Mouse (Mus musculus) embryonic facial prominence, embryonic 12.5 days (tissue): ENCODE measurements at regions not wholly inside any gene's neighbourhood (a gene's known extent, or its start where the extent isn't known, plus 50 kb on each side); places are given as distances from the start of the nearest gene placed in this dataset.

Experiments used
- ATAC-seq: fragments of 200-750 bp; cut with Nextera tagmentation; 2 replicates; pipeline ENCODE4 v1.8.0; 2017; ENCODE audit not compliant: insufficient number of reproducible peaks, insufficient read depth, low FRiP score, low TSS enrichment
- H3K27ac ChIP-seq: fragments of 300-500 bp; sonication (generic); 2 replicates; pipeline ENCODE4 v1.5.1; 2016; ENCODE audit warnings: mild to moderate bottlenecking
- H3K27me3 ChIP-seq: fragments of 300-500 bp; sonication (generic); 2 replicates; pipeline ENCODE4 v1.6.1; 2016; ENCODE audit warnings: mild to moderate bottlenecking, moderate library complexity
- H3K36me3 ChIP-seq: fragments of 300-500 bp; sonication (generic); 2 replicates; pipeline ENCODE4 v1.6.1; 2016; ENCODE audit warnings: mild to moderate bottlenecking
- H3K4me1 ChIP-seq: fragments of 300-500 bp; sonication (generic); 2 replicates; pipeline ENCODE4 v1.6.1; 2016
- H3K4me2 ChIP-seq: fragments of 300-500 bp; sonication (generic); replicated peaks from 2 replicates; pipeline ENCODE4 v1.6.1; 2016; ENCODE audit warnings: mild to moderate bottlenecking, moderate library complexity
- H3K4me3 ChIP-seq: fragments of 300-500 bp; sonication (generic); 2 replicates; pipeline ENCODE4 v1.5.1; 2016; ENCODE audit warnings: mild to moderate bottlenecking
- H3K9ac ChIP-seq: fragments of 300-500 bp; sonication (generic); 2 replicates; pipeline ENCODE4 v1.6.1; 2016; ENCODE audit warnings: mild to moderate bottlenecking, moderate library complexity
- H3K9me3 ChIP-seq: fragments of 300-500 bp; sonication (generic); 2 replicates; pipeline ENCODE4 v1.6.1; 2016; ENCODE audit warnings: mild to moderate bottlenecking, moderate library complexity
- WGBS: fragments of 180-500 bp; shearing (Covaris S2); methylation state at CpG from one replicate; pipeline ENCODE4 v1.1.7; 2016; 5-methylcytosine and 5-hydroxymethylcytosine counted together

GRCm38 (mm10) chr4:89000200-89000599 is 120.2 kb upstream of the Ifne start:
- H3K4me3 ChIP-seq, result no peak overlapping the region
- no peaks in the 10 kb centered on the region for H3K9me3 ChIP-seq
- H3K27me3 ChIP-seq, result no peaks in the 10 kb centered on the region
- no peak overlapping the region for H3K27ac ChIP-seq
- 77% methylated on average over 6 of the region's 6 CpGs for WGBS
- H3K36me3 ChIP-seq, result no peaks in the 10 kb centered on the region
- no peaks in the 10 kb centered on the region for H3K4me1 ChIP-seq
- ATAC-seq, result no peak
- no peak overlapping the region for H3K4me2 ChIP-seq
- H3K9ac ChIP-seq, result no peak overlapping the region

- no peaks in the 10 kb centered on the region for H3K9me3 ChIP-seq
- no peak overlapping the region for H3K4me3 ChIP-seq
- no peak for ATAC-seq
- H3K27me3 ChIP-seq, result no peaks in the 10 kb centered on the region
- no peak overlapping the region for H3K9ac ChIP-seq
- WGBS, result 87% methylated on average over 5 of the region's 5 CpGs
- H3K4me2 ChIP-seq, result no peak overlapping the region
- H3K4me1 ChIP-seq, result no peaks in the 10 kb centered on the region
- H3K36me3 ChIP-seq, result no peaks in the 10 kb centered on the region
- no peak overlapping the region for H3K27ac ChIP-seq
These were observed 118.3 kb upstream of the Ifne start for GRCm38 (mm10) chr4:88998286-88998685.

GRCm38 (mm10) chr4:88995129-88995919 is 115.3 kb upstream of the Ifne start:
- H3K27me3 ChIP-seq, result no peaks in the 10 kb centered on the region
- no peak overlapping the region for H3K4me2 ChIP-seq
- H3K4me1 ChIP-seq, result no peaks in the 10 kb centered on the region
- H3K4me3 ChIP-seq, result no peak overlapping the region
- H3K9ac ChIP-seq, result no peak overlapping the region
- 83% methylated on average over 5 of the region's 5 CpGs for WGBS
- ATAC-seq, result no peak
- H3K27ac ChIP-seq, result no peak overlapping the region
- H3K9me3 ChIP-seq, result no peaks in the 10 kb centered on the region
- no peaks in the 10 kb centered on the region for H3K36me3 ChIP-seq

- no peaks in the 10 kb centered on the region for H3K4me1 ChIP-seq
- no peak overlapping the region for H3K4me3 ChIP-seq
- WGBS, result 73% methylated on average over 4 of the region's 4 CpGs
These were observed 114.5 kb upstream of the Ifne start for GRCm38 (mm10) chr4:88994486-88994885.

DNA sequence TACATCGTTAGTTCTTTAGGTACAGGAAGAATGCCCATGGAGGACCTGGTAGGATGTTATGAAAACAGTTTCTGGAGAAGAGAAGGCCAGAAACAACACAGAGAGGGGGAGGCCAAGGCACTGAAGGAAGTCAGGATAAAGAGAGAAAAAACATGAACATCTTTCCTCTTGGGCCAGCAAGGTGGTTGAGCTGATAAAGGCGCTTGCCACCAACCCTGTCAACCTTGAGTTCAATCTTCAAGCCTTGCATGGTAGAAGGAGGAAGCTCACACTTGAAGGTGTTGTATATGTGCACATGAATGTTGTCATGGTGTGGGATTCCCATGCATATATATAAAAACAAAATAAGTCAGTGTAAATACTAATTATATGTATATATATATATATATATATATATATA is 112.5 kb upstream of the Ifne start:
- Histone ChIP-seq H3K27ac (no peak overlapping the region), H3K4me3 (no peak overlapping the region), H3K9ac (no peak overlapping the region), H3K36me3 (no peaks in the 10 kb centered on the region), H3K27me3 (no peaks in the 10 kb centered on the region), H3K9me3 (no peaks in the 10 kb centered on the region), H3K4me2 (no peak overlapping the region), H3K4me1 (no peaks in the 10 kb centered on the region)
- WGBS, result 86% methylated on average over 2 of the region's 2 CpGs
- no peak for ATAC-seq

More at GRCm38 (mm10) chr4:88994486-88994885, 114.5 kb upstream of the Ifne start:
- Histone ChIP-seq H3K4me2 (no peak overlapping the region), H3K27me3 (no peaks in the 10 kb centered on the region), H3K9ac (no peak overlapping the region), H3K9me3 (no peaks in the 10 kb centered on the region), H3K27ac (no peak overlapping the region), H3K36me3 (no peaks in the 10 kb centered on the region)
- ATAC-seq, result no peak

- no peaks in the 10 kb centered on the region for H3K9me3 ChIP-seq
- H3K4me1 ChIP-seq, result no peaks in the 10 kb centered on the region
- ATAC-seq, result no peak
- H3K9ac ChIP-seq, result no peak overlapping the region
- WGBS, result 46% methylated on average over 4 of the region's 4 CpGs
- H3K4me2 ChIP-seq, result no peak overlapping the region
- H3K27ac ChIP-seq, result no peak overlapping the region
- H3K27me3 ChIP-seq, result no peaks in the 10 kb centered on the region
- H3K4me3 ChIP-seq, result no peak overlapping the region
- no peaks in the 10 kb centered on the region for H3K36me3 ChIP-seq
These were observed 108.4 kb upstream of the Ifne start for GRCm38 (mm10) chr4:88988363-88988762.

GRCm38 (mm10) chr4:88987103-88987502 is 107.1 kb upstream of the Ifne start:
- Histone ChIP-seq H3K9ac (no peak overlapping the region), H3K36me3 (no peaks in the 10 kb centered on the region), H3K4me1 (no peaks in the 10 kb centered on the region), H3K4me3 (no peak overlapping the region), H3K27ac (no peak overlapping the region), H3K9me3 (no peaks in the 10 kb centered on the region), H3K4me2 (no peak overlapping the region), H3K27me3 (no peaks in the 10 kb centered on the region)
- no peak for ATAC-seq
- WGBS, result 63% methylated on average over 1 of the region's 1 CpGs

DNA sequence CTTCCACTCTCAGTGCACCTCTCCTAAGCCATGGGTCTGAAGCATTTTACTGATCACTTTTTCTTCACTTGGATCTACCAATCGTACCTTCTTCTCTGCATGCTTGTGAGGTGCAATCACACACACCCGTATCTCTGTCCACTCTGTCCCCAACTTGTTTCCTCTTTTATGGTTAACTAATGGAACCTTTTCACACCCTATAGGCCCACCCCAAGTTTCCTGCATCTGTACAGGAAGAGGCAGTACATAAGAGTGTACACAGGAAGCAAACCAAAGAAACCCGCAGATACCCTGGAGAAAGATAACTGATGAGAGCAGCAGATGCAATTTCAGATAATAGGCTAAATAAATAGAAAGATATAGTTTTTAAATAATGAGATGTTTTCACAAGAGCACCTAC is 102.5 kb upstream of the Ifne start:
- Histone ChIP-seq H3K4me2 (no peak overlapping the region), H3K4me3 (no peak overlapping the region), H3K9ac (no peak overlapping the region), H3K36me3 (no peaks in the 10 kb centered on the region), H3K27ac (no peak overlapping the region), H3K4me1 (no peaks in the 10 kb centered on the region), H3K9me3 (no peaks in the 10 kb centered on the region), H3K27me3 (no peaks in the 10 kb centered on the region)
- no peak for ATAC-seq
- 83% methylated on average over 3 of the region's 3 CpGs for whole genome bisulfite sequencing

DNA sequence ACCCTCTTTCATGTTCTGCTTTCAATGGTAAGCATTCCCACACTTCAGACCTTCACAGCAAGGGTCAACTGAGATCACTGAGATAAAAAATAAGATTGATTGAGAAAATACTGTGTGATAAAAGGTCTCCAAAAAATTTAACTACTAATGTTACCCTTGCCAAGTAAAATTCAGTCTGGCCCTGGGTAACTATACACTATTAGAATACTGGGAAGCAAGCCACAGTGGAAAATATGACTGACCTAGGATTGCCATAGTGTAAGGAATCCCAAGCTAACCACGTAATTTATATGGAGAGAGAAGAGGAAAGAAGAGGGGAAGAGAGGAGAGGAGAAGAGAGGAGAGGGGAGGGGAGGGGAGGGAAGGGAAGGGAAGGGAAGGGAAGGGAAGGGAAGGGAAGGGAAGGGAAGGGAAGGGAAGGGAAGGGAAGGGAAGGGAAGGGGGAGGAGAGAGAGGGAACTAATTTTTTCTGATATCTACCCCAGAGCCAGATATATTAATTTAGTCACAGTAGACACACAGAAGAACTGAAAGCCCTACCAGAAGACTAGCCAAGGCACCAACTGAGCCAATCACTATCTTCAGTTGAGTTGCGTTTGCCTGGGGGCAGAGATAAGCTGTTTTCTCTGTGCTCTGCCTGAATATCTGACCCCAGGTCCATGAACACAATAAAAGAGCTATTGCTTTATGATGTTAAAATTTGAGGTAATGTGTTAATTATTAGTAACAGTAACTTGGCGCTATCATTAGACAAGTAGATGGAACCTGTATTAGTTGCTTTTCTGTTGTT is 97.3 kb upstream of the Ifne start:
- 73% methylated on average over 3 of the region's 3 CpGs for WGBS
- no peaks in the 10 kb centered on the region for H3K27me3 ChIP-seq
- no peak overlapping the region for H3K9ac ChIP-seq
- H3K4me3 ChIP-seq, result no peak overlapping the region
- no peaks in the 10 kb centered on the region for H3K9me3 ChIP-seq
- H3K27ac ChIP-seq, result no peak overlapping the region
- H3K4me1 ChIP-seq, result no peaks in the 10 kb centered on the region
- no peaks in the 10 kb centered on the region for H3K36me3 ChIP-seq
- H3K4me2 ChIP-seq, result no peak overlapping the region
- ATAC-seq, result no peak

- H3K4me1 ChIP-seq, result no peaks in the 10 kb centered on the region
- no peak for ATAC-seq
- 74% methylated on average over 2 of the region's 2 CpGs for WGBS
These were observed 94.5 kb upstream of the Ifne start for GRCm38 (mm10) chr4:88974535-88974934.

DNA sequence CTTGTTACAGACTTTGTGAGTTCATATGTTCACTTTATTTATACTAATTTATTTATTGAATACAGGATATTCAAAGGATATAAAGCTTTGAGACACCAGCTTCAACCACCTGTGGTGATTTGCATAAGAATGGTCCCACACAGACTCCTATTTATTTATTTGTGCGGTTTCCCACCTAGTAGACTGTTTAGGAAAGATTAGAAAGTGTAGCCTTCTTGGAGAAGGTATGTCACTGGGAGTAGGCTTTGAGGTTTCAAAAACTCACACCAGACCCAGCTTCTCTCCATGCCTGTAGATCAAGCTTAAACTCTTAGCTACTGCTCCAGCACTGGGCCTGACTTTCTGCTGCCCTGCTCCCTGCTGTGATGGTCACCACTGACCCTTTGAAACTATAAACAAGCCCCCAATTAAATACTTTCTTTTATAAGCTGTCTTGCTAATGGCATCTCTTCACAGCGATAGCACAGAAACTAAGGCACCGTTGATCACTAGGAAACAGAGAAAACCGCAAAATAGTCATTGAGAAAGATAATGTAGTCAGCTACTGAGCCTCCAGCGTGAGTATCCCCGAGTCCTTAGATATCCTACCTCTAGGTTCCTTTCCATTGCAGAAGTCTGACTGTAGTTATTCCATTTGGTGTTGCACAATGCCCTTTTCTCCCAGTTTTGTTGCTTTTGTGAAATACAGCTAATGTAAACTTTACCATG is 89.3 kb upstream of the Ifne start:
- H3K4me1 ChIP-seq, result no peaks in the 10 kb centered on the region
- no peak overlapping the region for H3K9ac ChIP-seq
- no peaks in the 10 kb centered on the region for H3K27me3 ChIP-seq
- H3K4me2 ChIP-seq, result no peak overlapping the region
- WGBS, result 65% methylated on average over 6 of the region's 6 CpGs
- H3K36me3 ChIP-seq, result no peaks in the 10 kb centered on the region
- no peak for ATAC-seq
- no peaks in the 10 kb centered on the region for H3K9me3 ChIP-seq
- H3K27ac ChIP-seq, result no peak overlapping the region
- H3K4me3 ChIP-seq, result no peak overlapping the region

More at GRCm38 (mm10) chr4:88974535-88974934, 94.5 kb upstream of the Ifne start:
- H3K36me3 ChIP-seq, result no peaks in the 10 kb centered on the region
- no peak overlapping the region for H3K4me3 ChIP-seq
- no peaks in the 10 kb centered on the region for H3K27me3 ChIP-seq
- H3K9ac ChIP-seq, result no peak overlapping the region
- no peak overlapping the region for H3K27ac ChIP-seq
- H3K9me3 ChIP-seq, result no peaks in the 10 kb centered on the region
- no peak overlapping the region for H3K4me2 ChIP-seq

DNA sequence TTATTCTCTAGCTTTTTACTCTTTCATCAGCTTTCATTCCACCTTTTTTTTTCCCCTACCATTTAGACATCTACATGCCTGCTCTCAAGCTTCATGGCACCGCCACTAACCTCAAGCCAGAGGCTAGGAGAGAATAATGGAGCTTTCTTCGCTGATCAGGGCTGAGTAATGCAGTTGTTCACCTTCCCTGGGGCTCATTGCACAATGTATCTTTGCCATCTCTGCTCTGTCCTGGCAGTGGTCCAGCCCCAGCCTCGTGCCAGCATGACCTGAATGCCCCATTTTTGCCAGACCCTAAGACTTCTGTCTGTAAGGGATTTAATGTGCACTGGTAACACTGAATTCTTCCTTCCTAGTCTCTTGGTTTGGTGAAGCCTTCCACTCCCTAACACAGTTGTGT is 79.6 kb upstream of the Ifne start:
- no peak overlapping the region for H3K27ac ChIP-seq
- no peak overlapping the region for H3K4me2 ChIP-seq
- no peaks in the 10 kb centered on the region for H3K27me3 ChIP-seq
- no peak overlapping the region for H3K9ac ChIP-seq
- no peaks in the 10 kb centered on the region for H3K9me3 ChIP-seq
- H3K36me3 ChIP-seq, result no peaks in the 10 kb centered on the region
- WGBS, result 48% methylated on average over 3 of the region's 3 CpGs
- no peaks in the 10 kb centered on the region for H3K4me1 ChIP-seq
- ATAC-seq, result no peak
- no peak overlapping the region for H3K4me3 ChIP-seq
